Mouse (Mus musculus) kidney, embryonic 16.5 days (tissue): Measurements from ENCODE around the gene Crtac1. TPM values are rescaled to one million over a fixed set of nuclear protein-coding genes. Genes with fewer than 3 reads are reported as not detected.

Source experiments
- ATAC-seq: fragments of 200-750 bp; cut with Nextera tagmentation; 2 replicates; pipeline ENCODE4 v1.8.0; 2017; ENCODE audit warnings: moderate TSS enrichment; ENCODE audit not compliant: low FRiP score, low TSS enrichment
- H3K27ac ChIP-seq: fragments of 300-500 bp; sonication (generic); 2 replicates; pipeline ENCODE4 v1.5.1; 2014; ENCODE audit warnings: low read length
- H3K27me3 ChIP-seq: fragments of 300-500 bp; sonication (generic); 2 replicates; pipeline ENCODE4 v1.6.1; 2014; ENCODE audit warnings: low read length, control low read depth, mixed read lengths; ENCODE audit not compliant: insufficient read depth
- H3K36me3 ChIP-seq: fragments of 300-500 bp; sonication (generic); 2 replicates; pipeline ENCODE4 v1.6.1; 2014; ENCODE audit warnings: low read length, control low read depth, mixed read lengths; ENCODE audit not compliant: insufficient read depth
- H3K4me1 ChIP-seq: fragments of 300-500 bp; sonication (generic); 2 replicates; pipeline ENCODE4 v1.6.1; 2014; ENCODE audit warnings: low read length, control low read depth, mixed read lengths; ENCODE audit not compliant: insufficient read depth
- H3K4me2 ChIP-seq: fragments of 300-500 bp; sonication (generic); replicated peaks from 2 replicates; pipeline ENCODE4 v1.6.1; 2014; ENCODE audit warnings: low read depth, low read length
- H3K4me3 ChIP-seq: fragments of 300-500 bp; sonication (generic); 2 replicates; pipeline ENCODE4 v1.5.1; 2014; ENCODE audit warnings: mild to moderate bottlenecking, low read length
- H3K9ac ChIP-seq: fragments of 300-500 bp; sonication (generic); replicated peaks from 2 replicates; pipeline ENCODE4 v1.6.1; 2014; ENCODE audit warnings: low read length
- H3K9me3 ChIP-seq: fragments of 300-500 bp; sonication (generic); 2 replicates; pipeline ENCODE4 v1.6.1; 2016; ENCODE audit warnings: low read length, control low read depth
- WGBS: fragments of 180-500 bp; shearing (Covaris S2); extraction: QIAGEN DNeasy Blood & Tissue Kit; methylation state at CpG from one replicate; pipeline ENCODE4 v1.1.7; 2014; 5-methylcytosine and 5-hydroxymethylcytosine counted together
- microRNA-seq: library from miRNA; unstranded; fragments of <30 nt; microRNA quantifications from one replicate; pipeline ENCODE4, GENCODE M21; 2016
- polyA plus RNA-seq: library from polyadenylated mRNA; unstranded; fragments of >200 nt; fragmentation: Nextera tagmentation; extraction: Ambion mirVana; gene quantifications from 2 replicates; pipeline ENCODE4 v1.2.1, GENCODE M21; 2015

Crtac1 gene
- polyA plus RNA-seq, 1 experiment from 2014 or later = 6.0 TPM

DNA sequence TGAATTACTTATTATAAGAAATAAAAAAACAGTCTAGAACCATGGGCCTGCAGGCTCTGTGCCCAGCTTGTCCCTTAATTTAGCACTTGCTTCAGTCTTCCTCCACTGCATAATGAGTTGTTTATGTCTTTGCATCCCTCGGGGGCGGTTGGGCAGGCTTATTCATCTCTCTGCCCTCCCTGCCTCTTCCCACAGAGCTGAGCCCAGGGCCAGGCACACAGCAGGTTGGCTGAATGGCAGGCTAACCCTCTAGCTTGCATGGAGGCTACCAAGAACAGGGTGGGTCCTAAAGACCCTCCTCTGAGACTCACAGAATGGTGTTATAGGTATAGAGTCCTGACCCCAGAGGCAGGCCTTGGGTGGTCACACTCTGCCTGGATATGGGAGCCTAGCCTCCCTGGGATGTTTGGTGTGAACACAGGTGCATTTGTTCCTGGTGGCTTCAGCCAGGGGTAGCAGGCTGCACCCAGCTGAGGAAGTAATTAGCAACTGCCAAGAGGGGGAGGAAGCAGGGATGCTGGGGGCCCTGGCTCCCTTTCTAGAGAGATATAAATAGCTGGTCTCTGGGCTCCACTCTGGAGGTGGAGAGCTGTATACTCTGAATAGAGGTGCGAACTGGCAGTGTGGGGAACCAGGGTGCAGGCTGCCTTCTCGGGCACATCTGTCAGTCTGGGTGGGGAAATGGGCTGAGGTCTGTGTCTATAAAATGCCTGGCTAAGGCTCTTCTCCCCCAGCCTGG is 193.8 kb downstream of the Crtac1 start:
- H3K27me3 ChIP-seq = no peaks in the 10 kb centered on the region
- H3K4me2 ChIP-seq = no peak overlapping the region
- H3K36me3 ChIP-seq = no peaks in the 10 kb centered on the region
- no peak overlapping the region for H3K9ac ChIP-seq
- no peaks in the 10 kb centered on the region for H3K4me1 ChIP-seq
- no peak overlapping the region for H3K4me3 ChIP-seq
- H3K27ac ChIP-seq = no peak overlapping the region
- 16% methylated on average over 4 of the region's 4 CpGs for WGBS
- no peaks in the 10 kb centered on the region for H3K9me3 ChIP-seq
- ATAC-seq = no peak

Small RNA genes lying within 50 kb of the gene (microRNA-seq; reads per million reads assigned to microRNA genes)
- gene Gm26339 (not detected), gene Mir3085 (not detected)

Other genes with a start within 250 kb of the Crtac1 start
- 0.92 and 1.1 TPM in 2 replicates for gene Sfrp5, start 229.5 kb downstream of the Crtac1 start, polyA plus RNA-seq
- 0.05 and 0.12 TPM in 2 replicates for gene Golga7b, start 184.2 kb downstream of the Crtac1 start, polyA plus RNA-seq
- 19.2 and 22.7 TPM in 2 replicates for gene R3hcc1l, start 87.0 kb upstream of the Crtac1 start, polyA plus RNA-seq
- gene Loxl4, start 181.0 kb upstream of the Crtac1 start, polyA plus RNA-seq = 1.6 and 2.1 TPM in 2 replicates